In the genomic region with DNA sequence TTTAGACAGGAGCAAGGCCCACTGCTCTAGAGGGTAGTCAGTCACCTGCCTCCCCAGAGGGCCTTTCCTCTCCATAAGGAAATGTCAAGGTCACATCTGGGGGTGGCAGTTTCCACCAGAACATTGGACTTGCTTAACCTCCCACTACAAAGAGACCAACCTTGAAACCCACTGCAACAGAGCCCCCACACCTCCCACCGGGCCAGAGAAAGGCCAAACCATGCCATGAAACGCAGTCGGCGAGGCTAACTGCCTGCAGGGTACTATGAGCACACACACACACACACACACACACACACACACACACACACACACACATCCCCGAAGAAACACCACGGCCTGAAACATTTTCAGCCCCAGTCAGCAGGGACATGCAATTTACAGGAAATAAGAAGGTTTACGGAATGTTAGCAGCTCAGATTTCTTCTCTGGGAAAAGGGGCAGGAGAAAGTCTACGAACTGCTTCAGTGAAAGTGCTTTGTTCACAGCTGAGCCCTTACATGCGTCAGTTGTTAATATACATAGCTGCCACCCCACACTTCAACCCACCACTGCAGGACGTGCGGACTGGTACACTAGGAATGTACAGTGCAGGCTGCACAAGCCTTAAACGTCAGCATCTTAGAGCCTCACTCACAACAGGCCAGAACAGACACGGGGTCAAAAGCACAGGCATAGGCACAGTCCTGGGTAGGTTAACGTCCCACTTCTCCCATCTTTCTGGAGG, we compare ENCODE assay signal across 9 mouse cellular contexts. TPM values are rescaled to one million over a fixed set of nuclear protein-coding genes. Genes with fewer than 3 reads are reported as not detected.
DNase-seq lines count a peak whose midpoint lies in the region; ATAC-seq and TF ChIP-seq lines count a peak whose summit lies in the region.
"Had no signal": no experiment of that assay in that cellular context is flagged by ENCODE, and none has a peak within 500 bp of the region (broad histone marks: within the 10 kb centered on the region; RNA-seq: fewer than 3 reads in every experiment).

No protein-coding gene starts in this region.

- TF ChIP-seq EP300 in heart, adult 2 months (IDR thresholded peaks at IDR 0.05; ENCODE audit: insufficient read depth, low read depth, low read length) = no peak

- no peak for DNase-seq in heart, adult 2 months
- DNase-seq in heart, adult 9 months (ENCODE audit: low spot score in 2 of 2) = no peak
- peak; percentile 65 for DNase-seq in R1 (ENCODE audit: low read depth, low spot score)
- DNase-seq in urinary bladder, postnatal 14 days (ENCODE audit: low spot score) = no peak
- DNase-seq in thymus, postnatal 36 days = no peak

- no peak for TF ChIP-seq CTCF in heart, adult 2 months (IDR thresholded peaks at IDR 0.05)

- WGBS in heart, adult 2 months = 60% methylated on average over 14 of the region's 14 CpGs
- 36% methylated on average over 14 of the region's 14 CpGs for WGBS in forebrain, embryonic 12.5 days
- WGBS in kidney, embryonic 15.5 days = 21% methylated on average over 14 of the region's 14 CpGs

- H3K4me1 ChIP-seq in heart, adult 2 months (ENCODE audit: control insufficient read depth, insufficient read depth, low read length) = peaks cover 8% of the 10 kb centered on the region
- peaks cover 38% of the 10 kb centered on the region for H3K4me1 ChIP-seq in forebrain, embryonic 12.5 days
- H3K4me1 ChIP-seq in kidney, embryonic 15.5 days = peaks cover 33% of the 10 kb centered on the region

- H3K9ac ChIP-seq in heart, adult 2 months (ENCODE audit: low read depth, low read length) = no peak overlapping the region
- peak overlapping the region; percentile 86 for H3K9ac ChIP-seq in forebrain, embryonic 12.5 days
- no peak overlapping the region for H3K9ac ChIP-seq in kidney, embryonic 15.5 days

- no peaks in the 10 kb centered on the region for H3K9me3 ChIP-seq in forebrain, embryonic 12.5 days
- H3K9me3 ChIP-seq in kidney, embryonic 15.5 days (replicated peaks) = no peaks in the 10 kb centered on the region

- TF ChIP-seq POLR2A in heart, adult 2 months (IDR thresholded peaks at IDR 0.05; ENCODE audit: insufficient read depth, low read depth, low read length) = no peak
- TF ChIP-seq POLR2A in myocyte (IDR thresholded peaks at IDR 0.05; ENCODE audit: insufficient read length, low read depth) = no peak

- H3K36me3 ChIP-seq in heart, adult 2 months (ENCODE audit: control insufficient read depth, insufficient read depth, low read length) = no peaks in the 10 kb centered on the region
- no peaks in the 10 kb centered on the region for H3K36me3 ChIP-seq in forebrain, embryonic 12.5 days (replicated peaks)
- no peaks in the 10 kb centered on the region for H3K36me3 ChIP-seq in kidney, embryonic 15.5 days
- H3K36me3 ChIP-seq in myocyte (ENCODE audit: control insufficient read depth, insufficient read depth) = no peaks in the 10 kb centered on the region

- H3K79me2 ChIP-seq in heart, adult 2 months (replicated peaks; ENCODE audit: control insufficient read depth, insufficient read depth, low read length) = no peaks in the 10 kb centered on the region
- peaks cover 2% of the 10 kb centered on the region for H3K79me2 ChIP-seq in myocyte (ENCODE audit: control insufficient read depth, insufficient read depth)

- ATAC-seq in forebrain, embryonic 12.5 days (ENCODE audit: low FRiP score) = peak; percentile 50
- ATAC-seq in kidney, embryonic 15.5 days (replicated peaks; ENCODE audit: low FRiP score) = peak; percentile 34

- peak overlapping the region; percentile 84 for H3K4me2 ChIP-seq in forebrain, embryonic 12.5 days
- peak overlapping the region; percentile 93 for H3K4me2 ChIP-seq in kidney, embryonic 15.5 days
- peak overlapping the region; percentile 78 for H3K4me2 ChIP-seq in myocyte (ENCODE audit: low read depth)

- H3K4me3 ChIP-seq in heart, adult 2 months = peak overlapping the region; percentile 71; the same call in 1 of the 2 replicates
- H3K4me3 ChIP-seq in forebrain, embryonic 12.5 days (replicated peaks) = peak overlapping the region; percentile 83
- peak overlapping the region; percentile 83 for H3K4me3 ChIP-seq in kidney, embryonic 15.5 days (replicated peaks)
- peak overlapping the region; percentile 57 for H3K4me3 ChIP-seq in myocyte

- no peak overlapping the region; the same call in 1 of the 2 replicates for H3K27ac ChIP-seq in heart, adult 2 months
- H3K27ac ChIP-seq in forebrain, embryonic 12.5 days = peak overlapping the region; percentile 85; the same call in 1 of the 2 replicates
- peak overlapping the region; percentile 79 for H3K27ac ChIP-seq in kidney, embryonic 15.5 days

- peak overlapping the region; percentile 90 for H3ac ChIP-seq in myocyte (ENCODE audit: control insufficient read depth, insufficient read length)

- no peaks in the 10 kb centered on the region for H3K27me3 ChIP-seq in heart, adult 2 months (ENCODE audit: control insufficient read depth, insufficient read depth, low read length)
- H3K27me3 ChIP-seq in forebrain, embryonic 12.5 days = peaks cover 28% of the 10 kb centered on the region
- H3K27me3 ChIP-seq in kidney, embryonic 15.5 days = peaks cover 24% of the 10 kb centered on the region
- H3K27me3 ChIP-seq in myocyte (ENCODE audit: control insufficient read depth, insufficient read depth, insufficient read length) = no peaks in the 10 kb centered on the region

- intact Hi-C loops in heart, adult 2 months (cut with DNase I) = loop anchor here (5.0 to 10.0 kb wide), 3 partner anchors 38 to 290 kb away; partner anchors contain the start of genes Cep70 and Pik3cb

TF ChIP-seq in myocyte, 11 proteins besides CTCF, POLR2A, EP300 and RAD21:
- TF ChIP-seq TCF12 (IDR thresholded peaks at IDR 0.05; ENCODE audit: insufficient read depth, poor library complexity, severe bottlenecking) (no peak), E2F4 (IDR thresholded peaks at IDR 0.05; ENCODE audit: insufficient read depth) (no peak), CEBPB (IDR thresholded peaks at IDR 0.05; ENCODE audit: insufficient read depth, poor library complexity, severe bottlenecking) (no peak), TCF3 (IDR thresholded peaks at IDR 0.05; ENCODE audit: insufficient read length, low read depth) (no peak), POLR2AphosphoS2 (IDR thresholded peaks at IDR 0.05; ENCODE audit: insufficient read length, low read depth) (no peak), MYOG (IDR thresholded peaks at IDR 0.05; ENCODE audit: control insufficient read depth in 1 of 3, insufficient read depth in 1 of 3, insufficient read length in 2 of 3, low read depth in 2 of 3) (no peak), USF1 (IDR thresholded peaks at IDR 0.05; ENCODE audit: low read depth) (no peak)

RNA-seq across cellular contexts. Expression of gene Mras, which starts 2.1 kb away (rescaled TPM):
- 1 to 10 TPM; 5.1 to 6.6 TPM for total RNA-seq in heart, adult 2 months (2021)
- 4.7 and 6.4 TPM in 2 replicates for polyA plus RNA-seq in heart, adult 2 months (2012; rRNA removed)
- 23.8 and 26.3 TPM in 2 replicates for polyA plus RNA-seq in forebrain, embryonic 12.5 days (2016; fragmentation: Nextera tagmentation; extraction: Ambion mirVana)
- 10.6 and 11.4 TPM in 2 replicates for polyA plus RNA-seq in kidney, embryonic 15.5 days (2015; fragmentation: Nextera tagmentation; extraction: Ambion mirVana)
- polyA plus RNA-seq in myocyte (2012; fragmentation: generic; extraction: Trizol) = 18.8 TPM

RNA-seq across cellular contexts. Expression of gene Nme9, which starts 16.2 kb away (rescaled TPM):
- total RNA-seq in heart, adult 2 months (2021) = not detected
- 1.7 TPM in 1 of 2 replicates, not detected in the other for polyA plus RNA-seq in heart, adult 2 months (2012; rRNA removed)
- 0.31 and 0.42 TPM in 2 replicates for polyA plus RNA-seq in forebrain, embryonic 12.5 days (2016; fragmentation: Nextera tagmentation; extraction: Ambion mirVana)
- 0.30 TPM in 1 of 2 replicates, not detected in the other for polyA plus RNA-seq in kidney, embryonic 15.5 days (2015; fragmentation: Nextera tagmentation; extraction: Ambion mirVana)
- polyA plus RNA-seq in myocyte (2012; fragmentation: generic; extraction: Trizol) = not detected
- total RNA-seq: CH12.LX had no signal
